Mouse (Mus musculus): ENCODE data around the gene Cbx2.

Gene Cbx2

DNA sequence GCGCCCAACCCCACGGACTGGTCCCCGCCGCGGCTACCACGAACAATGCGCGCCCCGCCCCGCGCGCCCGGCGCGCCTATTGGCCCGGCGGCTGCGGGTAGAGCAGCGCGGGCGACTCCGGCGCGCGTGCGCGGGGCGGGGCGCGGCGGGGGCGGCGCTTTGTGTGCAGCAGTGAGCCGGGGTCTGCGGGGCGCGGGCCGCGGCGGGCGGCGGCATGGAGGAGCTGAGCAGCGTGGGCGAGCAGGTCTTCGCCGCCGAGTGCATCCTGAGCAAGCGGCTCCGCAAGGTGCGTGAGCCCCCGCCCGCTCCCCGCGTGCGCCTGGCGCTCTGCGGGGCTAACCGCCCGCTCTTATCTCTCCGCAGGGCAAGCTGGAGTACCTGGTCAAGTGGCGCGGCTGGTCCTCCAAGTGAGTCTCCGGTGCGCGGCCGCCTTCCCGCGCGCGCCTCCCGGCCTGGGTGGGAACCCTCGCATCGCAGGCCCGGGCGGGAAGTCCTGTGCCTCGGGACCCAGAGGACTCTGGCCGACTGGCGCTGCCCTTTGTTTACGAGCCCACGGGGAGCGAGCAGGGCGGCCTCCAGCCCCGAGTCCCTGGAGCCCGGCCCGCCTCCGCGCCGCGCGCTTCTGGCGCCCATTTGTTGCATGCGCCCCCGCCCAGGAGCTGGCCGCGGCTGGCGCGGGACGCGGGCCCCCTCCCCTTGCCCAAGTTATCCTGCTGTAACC lies at the start of gene Cbx2:
Cbx2 (plus strand) TSS at position 68 of the 721 bp plus-strand sequence.
- in situ Hi-C loops (cut with MboI, MseI), result no loop called here

DNA sequence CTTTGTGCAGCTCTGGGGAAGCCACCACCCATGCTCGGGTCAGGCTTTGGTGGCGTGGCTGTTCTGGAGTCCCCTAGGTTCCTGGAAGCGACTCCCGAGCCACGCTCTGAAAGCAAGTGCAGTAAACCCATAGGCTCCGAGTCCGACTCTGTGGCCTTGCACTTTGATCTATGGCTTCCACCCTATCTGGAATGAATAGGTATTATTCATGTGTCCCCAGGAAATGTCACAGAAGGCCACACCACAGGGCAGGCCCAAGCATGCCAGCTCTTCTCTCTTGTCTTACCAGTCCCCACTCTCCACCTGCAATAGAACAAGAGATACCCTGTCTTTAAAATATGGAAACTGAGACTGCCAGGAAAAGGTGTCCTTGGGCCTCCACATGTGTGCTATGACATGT lies 48.4 kb upstream of the Cbx2 start:
- in situ Hi-C loops (cut with MboI, MseI), result no loop called here

DNA sequence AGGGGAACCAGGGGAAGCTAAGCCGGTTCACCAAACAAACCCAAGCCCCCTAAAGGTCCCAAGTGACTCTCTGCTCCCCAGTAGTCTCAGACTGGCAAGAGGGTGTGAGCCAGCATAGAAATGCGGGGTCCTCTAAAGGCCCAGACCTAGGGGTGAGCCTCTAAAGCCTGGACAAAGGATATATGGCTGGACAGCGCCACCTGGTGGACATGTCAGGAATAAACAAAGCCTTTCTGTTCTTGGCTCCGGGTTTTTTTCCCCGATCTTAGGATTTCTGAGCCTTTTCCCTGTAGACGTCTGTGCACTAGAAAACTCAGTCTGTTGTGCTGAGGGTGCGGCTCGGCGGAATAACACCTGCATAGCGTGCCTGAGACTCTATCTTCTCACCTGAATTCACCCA lies 47.3 kb upstream of the Cbx2 start:
- in situ Hi-C loops (cut with MboI, MseI), result no loop called here

DNA sequence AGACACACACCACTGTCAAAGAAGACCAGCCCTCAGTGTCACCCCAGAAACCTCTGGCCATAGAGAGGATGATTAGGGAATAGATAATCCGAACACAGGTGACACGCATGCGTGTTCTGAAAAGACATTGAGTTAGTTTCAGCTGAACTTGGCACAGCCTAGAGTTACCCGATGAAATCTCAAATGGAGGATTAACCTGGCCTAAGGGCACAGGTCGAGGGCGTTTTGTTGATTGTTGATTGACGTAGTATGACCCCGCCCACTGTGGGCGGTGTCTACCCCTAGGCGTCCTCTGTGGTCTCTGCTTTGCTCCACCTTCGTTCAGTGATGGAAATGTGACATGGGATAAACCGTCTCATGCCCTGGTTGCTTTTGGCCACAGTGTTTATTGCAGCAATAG lies 46.8 kb upstream of the Cbx2 start:
- in situ Hi-C loops (cut with MboI, MseI), result no loop called here

DNA sequence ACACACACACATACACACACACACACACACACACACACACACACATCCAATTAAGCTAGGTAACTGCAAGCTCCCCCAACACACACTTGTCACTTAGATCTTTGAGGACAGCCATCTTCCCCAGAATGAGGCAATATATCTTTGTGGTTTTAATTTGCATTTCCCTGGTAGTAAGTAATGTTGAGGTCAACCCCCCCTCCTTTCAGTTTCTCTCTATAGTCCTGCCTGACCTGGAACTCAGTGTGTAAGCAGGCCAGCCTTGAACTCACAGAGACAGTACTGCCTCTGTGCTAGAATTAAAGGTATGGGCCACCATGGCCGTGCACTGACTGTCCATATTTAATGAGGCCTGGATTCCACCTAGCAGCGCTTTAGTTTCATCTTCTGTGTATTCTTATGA lies 42.4 kb upstream of the Cbx2 start:
- in situ Hi-C loops (cut with MboI, MseI), result no loop called here

DNA sequence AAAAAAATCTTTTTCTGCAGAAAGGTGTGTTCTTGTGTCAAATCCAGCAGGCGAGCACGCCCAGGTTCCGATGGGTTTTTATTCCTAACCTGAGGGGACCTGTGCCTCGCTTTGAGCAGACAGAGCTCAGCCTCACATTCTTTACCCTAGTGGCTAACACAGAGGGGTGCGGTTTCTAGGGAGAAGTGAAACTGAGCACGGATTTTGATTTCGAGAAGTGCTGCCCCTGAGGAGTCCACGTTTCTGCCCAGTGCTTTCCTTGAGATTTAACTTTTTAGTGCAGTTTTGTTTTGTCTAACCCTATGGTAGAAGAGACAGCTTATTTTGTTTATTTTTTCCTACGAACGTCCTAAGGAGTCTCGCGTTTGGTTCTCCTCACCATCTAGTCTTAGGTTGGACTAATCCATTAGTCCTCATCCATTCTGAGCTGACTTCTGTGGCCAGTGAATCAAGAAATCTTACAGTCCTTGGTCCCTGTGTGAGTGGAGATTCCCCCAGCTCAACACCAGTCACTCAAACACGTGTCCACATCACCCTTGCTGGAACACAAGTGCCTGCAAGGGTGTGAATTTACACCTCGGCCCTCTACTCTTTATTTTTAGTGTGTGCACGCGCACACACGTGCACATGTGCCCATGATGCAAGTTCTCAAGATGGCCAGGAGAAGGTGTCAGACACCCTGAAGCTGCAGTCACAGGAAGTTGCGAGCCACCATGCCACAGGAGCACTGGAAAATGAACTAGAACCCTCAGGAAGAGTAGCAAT lies 41.6 kb upstream of the Cbx2 start:
- in situ Hi-C loops (cut with MboI, MseI), result no loop called here

DNA sequence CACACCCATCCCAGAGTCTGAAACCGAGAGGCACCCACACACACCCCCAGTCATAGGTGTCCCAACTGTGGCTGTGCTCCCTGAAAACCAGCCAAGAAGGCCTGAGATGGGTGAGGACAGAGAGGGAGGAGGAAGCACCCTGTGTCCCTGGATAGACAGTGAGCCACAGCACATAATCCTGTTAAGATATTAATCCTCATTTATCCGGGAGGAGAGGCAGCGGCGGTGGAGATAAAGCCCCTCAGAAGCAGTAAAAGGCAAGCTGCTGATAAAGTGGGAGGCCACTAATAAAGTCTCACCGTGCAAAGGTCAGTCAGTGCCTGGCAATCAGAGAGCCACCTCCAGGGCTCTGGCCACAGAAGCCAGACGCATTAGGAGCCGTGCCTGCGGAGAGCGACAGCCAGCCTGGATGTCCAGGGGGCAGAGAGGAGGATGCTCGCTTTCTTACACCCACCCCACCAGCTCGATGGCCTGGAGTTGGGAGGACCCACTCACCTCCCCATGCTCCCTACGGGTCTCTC lies 40.1 kb upstream of the Cbx2 start:
- in situ Hi-C loops (cut with MboI, MseI), result no loop called here

DNA sequence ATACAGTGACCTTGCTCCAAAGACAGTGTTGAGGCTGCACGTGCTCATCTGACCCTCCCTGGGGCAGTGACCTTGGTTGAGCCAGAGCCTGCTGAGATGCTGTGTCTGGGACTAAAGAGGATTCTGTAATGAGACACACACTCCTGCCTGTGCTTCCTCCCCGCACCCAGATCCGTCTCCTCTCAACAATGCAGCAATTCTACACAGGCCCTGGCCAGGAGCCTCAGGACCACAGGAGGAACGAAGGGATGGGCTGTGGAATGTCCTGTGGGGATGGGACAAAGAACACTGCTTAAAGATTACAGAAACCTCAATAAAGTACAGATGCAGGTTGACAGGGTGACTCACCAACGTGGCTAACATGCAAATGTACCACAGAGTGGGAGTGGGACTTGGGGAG lies 37.2 kb upstream of the Cbx2 start:
- in situ Hi-C loops (cut with MboI, MseI), result no loop called here

DNA sequence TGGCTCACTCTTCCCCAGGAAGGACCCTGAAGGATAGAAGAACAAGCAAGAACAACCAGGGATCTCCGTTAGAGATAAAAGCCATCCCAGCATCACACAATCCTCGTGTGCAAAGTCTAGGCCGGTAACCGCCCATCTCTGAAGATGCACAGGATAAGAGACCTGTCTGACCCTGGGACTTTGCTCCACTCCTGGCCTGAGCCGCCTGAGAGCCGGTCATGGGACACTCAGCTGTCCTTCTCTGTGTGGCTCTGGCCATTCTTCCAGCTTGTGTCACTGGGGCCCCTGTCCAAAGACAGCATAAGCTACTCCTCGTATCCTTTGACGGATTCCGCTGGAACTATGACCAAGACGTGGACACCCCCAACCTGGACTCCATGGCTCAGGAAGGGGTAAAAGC lies 34.8 kb upstream of the Cbx2 start, which contains the start of gene Enpp7:
Enpp7 (plus strand) TSS at position 190 of the 400 bp plus-strand sequence.
- in situ Hi-C loops (cut with MboI, MseI), result no loop called here

DNA sequence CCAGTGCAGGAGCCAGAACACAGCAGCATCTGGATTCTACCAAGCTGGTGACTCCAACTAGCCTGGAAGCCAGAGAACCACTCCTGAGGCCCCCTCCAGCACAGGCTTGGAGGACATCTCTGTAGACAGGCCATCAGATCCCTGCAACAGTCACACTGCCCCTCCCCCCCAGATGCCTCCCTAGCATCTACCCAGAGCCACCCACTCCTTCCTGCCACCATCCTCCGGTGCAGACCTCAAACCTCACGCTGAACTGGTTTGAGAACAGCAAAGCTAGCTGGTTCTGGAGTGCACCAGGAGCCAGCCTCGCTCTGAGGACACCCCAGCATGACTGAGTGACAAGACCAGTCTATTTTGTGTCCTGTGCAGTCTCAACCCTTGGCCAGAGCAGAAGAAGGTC lies 30.0 kb upstream of the Cbx2 start:
- in situ Hi-C loops (cut with MboI, MseI), result no loop called here

DNA sequence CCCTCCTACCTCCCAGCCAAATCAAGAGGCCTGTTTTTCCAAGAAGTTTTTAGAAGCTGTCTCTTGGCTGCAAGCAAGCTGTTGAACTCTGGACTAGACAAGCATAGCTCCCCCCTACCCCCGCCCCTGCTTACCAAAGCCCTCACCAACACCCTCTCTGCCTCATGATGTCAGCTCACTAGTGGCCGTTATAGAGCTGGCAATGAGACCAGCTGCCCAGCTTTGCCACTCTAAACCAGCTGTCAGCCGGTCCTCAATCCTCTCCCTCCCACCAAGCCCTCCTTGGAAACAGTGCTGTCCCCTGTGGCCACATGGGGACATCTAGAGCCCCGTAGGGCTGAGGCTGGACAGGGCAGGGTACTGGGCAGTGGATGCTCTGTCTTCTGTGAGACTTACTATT lies 27.3 kb upstream of the Cbx2 start:
- in situ Hi-C loops (cut with MboI, MseI), result no loop called here

DNA sequence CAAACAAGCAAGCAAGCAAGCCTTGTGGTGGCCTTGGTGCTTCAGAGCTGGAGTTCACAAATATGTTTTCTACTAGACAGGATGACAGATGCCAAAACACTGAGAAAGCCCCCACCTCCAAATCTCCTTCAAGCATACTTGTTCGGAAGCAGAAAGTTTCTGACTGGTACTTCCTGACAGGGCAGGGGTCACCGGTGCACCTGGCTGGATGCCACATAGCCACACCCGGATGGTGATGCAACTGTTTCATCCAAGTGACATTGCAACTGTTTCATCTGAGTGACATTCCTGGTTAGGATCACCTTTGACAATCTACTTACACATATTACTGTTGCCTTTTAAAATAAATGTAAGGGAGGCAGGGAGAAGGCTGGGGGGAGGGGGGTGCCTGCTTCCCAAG lies 25.6 kb upstream of the Cbx2 start:
- in situ Hi-C loops (cut with MboI, MseI), result no loop called here

DNA sequence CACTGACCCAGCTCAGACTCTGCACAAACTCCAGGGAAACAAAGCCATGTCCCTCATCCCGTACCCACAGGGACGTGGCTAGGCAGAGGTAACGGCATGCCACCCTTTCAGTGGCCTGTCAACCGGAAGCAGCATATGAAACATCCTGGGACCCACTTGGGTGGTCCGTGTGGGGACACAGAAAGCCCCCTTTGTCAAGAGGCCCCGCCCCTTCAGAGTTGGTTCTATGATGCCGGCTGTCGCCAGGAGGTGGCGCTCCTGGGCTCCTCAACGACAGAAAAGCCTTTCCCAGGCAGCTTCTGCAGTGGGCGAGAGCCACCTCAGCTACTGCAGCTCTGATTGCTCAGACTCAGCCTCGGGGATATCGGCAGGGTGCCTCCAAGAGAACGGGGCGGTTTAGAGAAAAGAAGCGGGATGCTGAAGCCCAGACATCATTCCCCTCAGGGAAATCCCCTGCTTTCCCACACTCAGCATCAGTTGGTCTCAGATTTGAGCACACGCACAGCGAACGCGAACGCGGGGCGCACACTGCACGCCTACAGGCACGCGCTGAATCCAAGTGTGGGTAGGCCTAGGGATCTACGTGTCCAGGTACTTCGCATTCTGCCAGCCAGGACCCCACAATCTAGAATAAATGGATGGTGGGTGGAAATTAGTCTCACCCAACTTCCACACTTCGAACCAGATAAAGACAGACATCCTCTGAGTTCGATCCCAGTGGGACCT lies 24.1 kb upstream of the Cbx2 start:
- in situ Hi-C loops (cut with MboI, MseI), result no loop called here

DNA sequence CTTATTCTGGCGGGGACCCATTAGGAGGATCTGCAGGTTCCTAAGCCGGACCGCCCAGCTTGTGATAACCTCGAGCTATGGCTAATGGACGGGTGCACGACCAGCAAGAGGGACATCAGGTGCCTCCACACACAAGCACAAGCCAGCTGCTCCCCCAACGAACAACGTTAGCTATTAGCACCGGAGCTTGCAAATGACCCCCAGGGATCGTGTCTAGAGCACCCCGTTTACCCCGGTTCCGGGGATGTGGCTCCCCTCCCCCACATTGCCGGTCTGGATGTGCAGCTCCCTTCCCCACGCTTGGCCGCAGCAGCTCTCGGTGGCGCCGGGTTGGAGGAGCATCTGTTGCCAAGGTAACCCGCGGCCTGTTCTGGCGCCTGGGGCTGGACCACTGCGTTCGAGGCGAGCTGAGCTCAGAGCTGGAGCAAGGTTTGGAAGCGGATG lies 23.4 kb upstream of the Cbx2 start:
- in situ Hi-C loops (cut with MboI, MseI), result no loop called here

DNA sequence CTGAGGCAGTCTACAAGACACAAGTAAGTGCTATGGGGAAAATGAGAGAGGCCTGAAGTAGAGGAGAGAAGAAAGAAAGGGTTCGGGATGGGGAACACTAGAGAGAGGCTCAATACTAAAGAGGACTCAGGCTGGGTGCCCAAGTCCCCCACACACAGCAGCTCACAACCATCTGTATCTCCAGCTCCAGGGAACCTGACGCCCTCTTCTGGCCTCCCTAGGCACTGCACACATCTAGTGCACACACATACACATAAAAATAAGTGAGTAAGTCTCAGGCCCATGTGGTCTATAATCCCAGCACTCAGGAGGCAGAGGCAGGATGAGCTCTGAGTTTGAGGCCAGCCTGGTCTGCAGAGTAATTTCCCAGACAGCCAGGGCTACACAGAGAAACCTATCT lies 21.9 kb upstream of the Cbx2 start:
- in situ Hi-C loops (cut with MboI, MseI), result no loop called here

DNA sequence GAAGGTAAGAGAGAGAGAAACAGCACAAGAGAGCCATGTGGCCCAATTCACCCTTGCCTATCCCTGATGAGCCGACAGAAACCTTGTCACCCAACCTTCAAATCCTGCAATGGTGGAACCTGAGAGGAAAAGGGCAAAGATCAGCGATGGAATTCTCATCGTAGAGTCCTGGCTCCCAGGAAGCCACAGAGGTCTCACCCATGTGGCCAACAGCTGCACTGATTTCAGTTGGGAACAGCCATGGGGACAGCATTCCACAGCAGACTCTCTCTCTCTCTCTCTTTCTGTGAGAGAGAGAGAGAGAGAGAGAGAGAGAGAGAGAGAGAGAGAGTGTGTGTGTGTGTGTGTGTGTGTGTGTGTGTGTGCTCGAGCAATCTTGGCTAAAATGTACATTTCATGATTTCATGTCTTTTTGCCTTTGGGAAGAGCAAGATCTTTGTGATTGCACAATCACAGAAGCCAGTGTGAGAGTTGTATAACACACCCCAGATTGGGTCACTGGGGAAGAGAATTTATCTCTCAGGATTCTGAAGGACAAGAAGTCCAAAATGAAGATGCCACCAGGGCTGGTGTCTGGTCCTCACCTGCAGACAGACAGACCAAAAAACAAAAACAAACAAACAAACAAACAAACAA lies 21.2 kb upstream of the Cbx2 start:
- in situ Hi-C loops (cut with MboI, MseI), result no loop called here

DNA sequence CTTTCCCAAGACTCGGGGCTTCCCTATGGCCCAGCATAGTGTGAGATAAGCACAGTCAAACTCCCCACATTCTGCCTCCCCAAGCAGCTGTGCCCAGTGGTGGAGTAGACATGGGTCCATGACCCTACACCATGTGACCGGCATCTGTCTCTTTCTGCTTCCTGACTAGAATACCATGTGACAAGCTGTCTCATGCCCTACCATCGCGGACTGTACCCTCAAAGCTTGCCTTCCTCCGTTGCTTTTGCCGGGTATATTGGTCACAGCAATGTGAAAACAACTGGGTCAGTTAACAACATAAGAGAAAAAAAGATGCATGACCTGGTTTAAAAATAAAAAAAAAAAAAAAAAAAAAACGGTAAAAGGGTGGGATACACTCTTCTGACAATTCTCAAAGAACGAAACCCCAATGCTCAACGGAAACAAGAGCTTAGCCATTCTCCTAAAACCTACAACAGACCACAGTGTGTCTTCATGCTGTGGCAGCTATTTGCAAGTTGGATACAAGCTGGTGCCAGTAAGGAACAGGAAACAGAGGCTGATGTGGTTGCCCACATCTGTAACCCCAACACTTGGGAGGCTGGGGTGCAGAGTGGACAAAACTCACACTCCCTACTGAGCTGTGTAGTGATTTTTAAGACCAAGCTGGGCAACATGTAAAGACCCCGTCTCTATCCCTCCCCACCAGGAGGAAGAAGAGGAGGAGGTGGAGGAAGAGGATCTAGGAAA lies 17.1 kb upstream of the Cbx2 start:
- in situ Hi-C loops (cut with MboI, MseI), result no loop called here

DNA sequence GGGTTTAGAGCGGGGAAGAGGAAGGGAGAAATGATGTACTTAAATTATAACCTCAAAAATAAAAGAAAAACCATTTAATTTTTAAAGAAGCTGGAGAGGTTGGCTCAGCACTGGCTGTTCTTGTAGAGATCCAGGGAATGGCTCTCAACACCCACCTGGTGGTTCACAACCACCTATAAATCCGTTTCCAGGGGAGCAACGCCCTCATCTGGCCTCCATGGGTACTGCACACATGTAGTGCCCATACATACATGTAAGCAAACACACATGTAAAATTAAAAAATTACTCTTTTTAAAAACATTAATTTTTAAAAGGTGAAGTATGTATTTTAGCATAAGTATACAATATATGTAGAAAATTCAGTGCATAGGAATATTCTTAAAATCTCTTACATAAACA lies 16.3 kb upstream of the Cbx2 start:
- in situ Hi-C loops (cut with MboI, MseI), result no loop called here

DNA sequence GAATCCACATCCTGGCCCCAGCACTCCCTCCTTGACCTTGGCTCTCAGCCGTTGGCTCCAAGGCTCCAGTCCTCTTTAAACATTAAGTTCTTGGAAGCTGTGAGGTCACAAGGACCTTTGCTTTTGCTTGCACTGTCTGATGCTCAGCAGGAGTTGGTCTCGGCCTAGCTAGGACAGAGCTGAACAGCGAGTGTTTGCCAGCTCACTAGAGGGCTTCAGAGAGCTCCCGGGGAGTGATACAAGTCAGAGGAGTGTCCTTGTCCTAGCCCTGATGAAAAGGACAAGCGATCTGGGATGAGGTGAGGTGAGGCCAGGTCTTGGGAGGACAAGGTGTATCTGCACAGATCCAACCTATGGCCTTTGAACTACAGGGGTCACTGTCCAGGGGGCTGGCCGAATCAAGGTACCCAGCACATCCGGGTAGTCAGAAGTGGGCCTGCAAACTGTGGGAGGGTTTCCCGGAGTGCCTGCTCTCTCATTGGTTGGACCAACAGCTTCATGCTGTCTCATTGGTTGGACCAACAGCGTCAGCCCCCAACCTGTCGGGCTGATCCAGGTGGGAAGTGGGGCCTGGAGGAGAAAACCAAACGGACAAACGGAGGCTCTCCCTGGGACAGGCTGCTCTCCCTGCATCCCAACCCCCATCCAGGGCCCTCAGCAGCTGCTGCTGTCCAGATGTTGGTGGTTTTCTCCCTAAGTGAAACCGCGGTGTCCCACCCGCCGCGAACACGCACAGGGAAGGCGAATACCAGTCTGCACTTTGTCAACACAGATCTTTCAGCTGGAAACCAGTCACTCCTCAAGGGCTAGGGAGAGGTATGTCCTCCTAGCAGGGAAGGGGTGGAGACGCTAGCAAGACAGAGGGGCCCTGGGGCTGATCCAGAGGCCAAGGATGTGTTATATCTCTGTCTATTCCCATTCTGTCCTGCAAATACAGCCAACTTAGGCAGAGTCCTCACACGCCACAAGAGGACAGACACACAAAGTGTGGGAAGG lies 15.0 kb upstream of the Cbx2 start:
- in situ Hi-C loops (cut with MboI, MseI), result no loop called here

DNA sequence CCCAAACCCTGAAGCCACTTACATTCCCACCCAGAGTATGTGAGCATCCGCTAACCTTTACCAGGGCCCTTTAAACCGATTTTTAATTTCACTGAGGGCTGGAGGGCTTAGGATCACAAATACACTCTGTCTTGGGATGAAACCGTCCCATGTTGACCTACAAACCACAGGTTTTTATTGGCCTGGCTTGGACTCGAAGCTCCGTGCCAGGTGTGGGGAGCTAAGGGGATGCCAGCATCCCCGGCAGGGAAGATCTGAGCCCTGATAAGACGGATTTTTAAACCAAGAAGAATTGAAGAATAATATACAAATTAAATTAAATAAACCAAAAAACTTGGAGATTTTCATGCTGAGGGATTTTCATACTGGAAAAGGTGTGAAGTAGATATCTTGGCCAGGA lies 8.3 kb upstream of the Cbx2 start:
- in situ Hi-C loops (cut with MboI, MseI), result loop anchor here (5.0 kb wide), 1 partner anchor 83 kb away; no protein-coding TSS in a partner anchor

All from regulatory T cell (primary cell).